Mouse (Mus musculus) brain, embryonic 14.5 days (tissue): ENCODE results near the gene Lyst. TPM values are rescaled to one million over a fixed set of nuclear protein-coding genes. Genes with fewer than 3 reads are reported as not detected.

Experiments
- DNase-seq: peaks from one replicate; pipeline ENCODE4 v3.0.0-alpha.2; 2011; ENCODE audit warnings: low read depth
- CTCF ChIP-seq: fragments of 200-500 bp; IDR thresholded peaks from 2 replicates; pipeline ENCODE4 v1.5.1; 2012; ENCODE audit warnings: inconsistent platforms, mild to moderate bottlenecking, moderate library complexity, borderline replicate concordance; ENCODE audit not compliant: insufficient read depth, insufficient read length; ENCODE audit errors: extremely low read depth
- POLR2A ChIP-seq: fragments of 200-500 bp; IDR thresholded peaks from 2 replicates; pipeline ENCODE4 v1.6.1; 2012; ENCODE audit warnings: mild to moderate bottlenecking, inconsistent platforms, borderline replicate concordance; ENCODE audit not compliant: poor library complexity, insufficient read depth, insufficient read length, severe bottlenecking; ENCODE audit errors: extremely low read depth
- polyA plus RNA-seq: library from polyadenylated mRNA; depleted of rRNA; stranded (reverse); fragments of >200 nt; gene quantifications from 2 replicates; pipeline ENCODE4 v1.2.3, GENCODE M21; 2012

The Lyst gene
- polyA plus RNA-seq, 1 experiment, result 7.3 TPM

DNA sequence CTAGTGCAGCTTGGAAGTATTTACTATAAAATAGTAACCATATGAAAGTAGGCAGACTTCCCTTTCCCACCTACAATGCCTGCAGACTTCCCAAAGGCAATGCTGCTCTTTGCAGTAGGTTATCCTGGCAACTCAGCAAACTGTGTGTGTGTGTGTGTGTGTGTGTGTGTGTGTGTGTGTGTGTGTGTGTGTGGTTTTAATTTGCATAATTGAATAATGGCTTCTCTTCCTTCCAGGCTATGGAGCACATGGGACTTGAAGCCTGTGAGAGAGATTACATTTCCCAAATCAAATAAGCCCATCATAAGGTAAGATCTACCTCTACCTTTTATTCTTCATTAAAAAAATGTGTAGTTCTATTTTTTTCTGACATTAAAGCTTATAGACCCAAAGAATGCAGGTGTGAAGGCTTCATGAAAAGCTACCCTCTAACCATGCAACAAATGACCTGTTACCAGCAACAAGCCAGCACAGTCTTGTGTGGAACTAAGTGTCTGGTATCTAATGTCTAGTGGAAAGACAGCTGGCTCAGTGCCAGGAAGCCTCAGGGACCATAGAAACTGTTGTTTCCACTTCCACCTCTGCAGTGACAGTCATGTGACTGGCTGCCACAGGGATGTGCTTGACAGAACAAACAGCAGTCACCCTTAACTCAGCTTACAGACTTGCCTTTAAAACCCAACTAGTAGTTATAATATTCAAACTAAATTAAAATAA is 185.7 kb downstream of the Lyst start:
- TF ChIP-seq POLR2A, result no peak
- no peak for TF ChIP-seq CTCF
- DNase-seq, result peak; percentile 77

DNA sequence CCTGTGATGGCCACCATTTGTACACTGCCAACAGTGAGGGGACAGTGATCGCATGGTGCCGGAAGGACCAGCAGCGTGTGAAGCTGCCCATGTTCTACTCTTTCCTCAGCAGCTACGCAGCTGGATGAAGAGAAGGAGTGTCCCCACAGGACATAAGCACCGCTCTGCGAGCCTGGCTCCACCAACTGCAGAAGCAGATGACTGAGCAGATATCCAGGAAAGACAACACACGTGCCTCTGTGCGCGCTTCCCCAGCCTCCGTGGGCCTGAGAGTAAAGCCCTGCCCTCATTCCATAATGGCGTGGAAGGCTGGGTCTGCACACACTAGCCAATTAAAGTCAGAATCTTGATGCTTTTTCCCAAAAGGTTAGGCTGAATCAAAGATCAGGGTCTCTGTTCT is 186.9 kb downstream of the Lyst start:
- TF ChIP-seq CTCF, result no peak
- no peak for TF ChIP-seq POLR2A
- no peak for DNase-seq

DNA sequence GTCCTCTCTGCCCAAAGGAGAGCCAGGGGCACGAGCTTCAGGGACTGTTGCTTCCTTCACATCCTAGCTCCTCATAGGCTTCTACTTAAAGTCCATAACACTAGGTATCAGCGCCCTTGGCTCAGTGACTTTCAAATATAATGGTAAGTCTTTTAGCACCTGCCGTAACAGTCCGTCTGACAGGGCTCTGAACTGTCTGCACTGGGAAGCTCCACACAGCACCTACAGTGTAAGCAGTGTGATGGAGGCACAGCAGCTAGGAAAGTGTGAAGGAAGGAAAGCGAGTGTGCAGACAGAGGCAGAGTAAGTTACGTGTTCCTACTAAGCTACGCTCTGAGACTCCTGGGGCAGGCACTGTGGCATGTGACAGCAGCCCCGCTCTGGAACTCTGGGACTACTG is 187.5 kb downstream of the Lyst start:
- no peak for DNase-seq
- TF ChIP-seq POLR2A (no peak), CTCF (no peak)

DNA sequence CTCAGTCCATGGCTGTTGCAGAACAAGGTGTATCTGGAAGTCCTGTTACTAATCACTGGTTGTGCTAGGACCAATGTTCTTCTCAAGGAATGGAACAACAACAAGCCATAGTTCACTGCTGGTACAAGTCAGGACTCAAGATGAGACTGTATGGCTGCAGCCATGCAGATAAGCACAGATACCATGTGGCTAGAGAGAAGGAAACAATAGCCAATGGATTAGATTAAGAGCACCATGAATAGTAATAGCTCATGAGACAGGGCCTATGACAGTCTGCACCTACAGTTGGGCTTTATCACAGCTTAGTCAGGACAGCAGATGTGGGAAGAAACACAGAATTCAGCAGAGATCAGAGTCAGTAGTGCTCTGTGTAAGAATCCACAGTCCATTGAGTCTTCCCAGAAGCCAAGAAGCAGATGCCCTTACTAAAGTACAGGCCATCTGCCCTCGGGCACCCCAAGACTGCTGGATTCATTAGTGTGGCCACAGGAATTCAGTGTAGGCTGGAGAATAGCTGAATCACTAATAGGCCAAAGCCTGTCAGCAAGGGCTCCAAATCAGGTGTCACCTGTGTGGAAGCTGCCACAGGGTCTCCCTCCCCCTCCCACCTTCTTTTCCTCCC is 188.8 kb downstream of the Lyst start:
- no peak for DNase-seq
- TF ChIP-seq POLR2A (no peak), CTCF (no peak)

DNA sequence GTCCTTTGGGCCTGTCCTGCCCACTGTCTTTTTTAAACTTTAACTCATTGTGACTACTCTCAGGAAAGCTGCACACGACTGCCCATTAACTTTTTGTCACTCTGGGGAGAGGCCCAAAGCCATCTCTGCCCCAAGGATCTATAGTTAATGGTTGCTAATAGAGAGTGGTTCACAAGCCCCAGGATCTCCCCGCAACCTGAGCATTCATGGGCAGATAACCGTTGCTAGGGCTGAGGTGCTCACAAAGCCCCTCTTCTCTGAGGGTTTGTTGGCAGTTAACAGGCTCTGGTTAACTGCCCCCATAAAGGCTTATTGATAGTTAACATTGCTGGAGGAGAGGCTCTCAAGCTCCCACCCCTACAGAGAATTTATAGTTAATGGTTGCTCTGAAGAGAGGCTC is 190.1 kb downstream of the Lyst start:
- DNase-seq, result no peak

DNA sequence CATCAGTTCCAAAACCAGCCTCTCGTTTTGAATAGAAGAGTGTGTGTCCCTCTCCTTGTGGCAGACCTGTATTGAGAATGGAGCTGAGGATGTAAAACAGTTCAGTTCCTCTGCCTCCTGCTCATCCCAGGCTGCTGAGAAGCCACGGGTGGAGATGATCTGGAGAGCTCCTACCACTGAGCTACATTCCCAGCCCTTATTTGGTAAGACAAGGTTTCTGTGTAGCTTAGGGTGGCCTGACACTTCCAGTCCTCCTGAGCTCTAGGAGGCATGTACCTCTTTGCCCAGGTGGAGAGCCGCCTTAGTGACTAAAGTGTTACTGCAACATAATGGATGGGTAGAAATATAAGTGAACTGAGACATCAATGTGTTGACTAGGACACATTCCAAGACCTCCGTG is 190.8 kb downstream of the Lyst start:
- DNase-seq, result no peak
- no peak for TF ChIP-seq POLR2A

More for the DNA sequence above, 190.1 kb downstream of the Lyst start:
- TF ChIP-seq POLR2A (no peak), CTCF (no peak)

DNA sequence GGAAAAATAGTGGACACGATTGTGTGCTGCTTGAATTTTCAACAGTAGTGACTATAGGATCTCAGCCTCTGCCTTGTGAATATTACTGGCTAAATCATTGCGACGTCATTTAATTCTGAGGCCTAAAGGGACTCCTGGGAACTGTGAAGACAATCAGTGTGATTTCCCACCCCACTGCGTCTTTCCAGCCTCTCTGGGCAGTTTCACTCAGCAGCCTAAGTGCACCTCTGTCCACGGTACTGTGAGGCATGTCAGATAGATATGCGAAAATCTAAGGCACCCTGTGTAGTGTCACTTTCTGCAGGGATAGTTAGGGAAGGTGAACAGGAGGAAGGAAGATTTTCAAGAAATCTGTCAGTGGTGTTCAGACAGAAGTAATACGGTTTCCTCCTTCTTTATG is 193.1 kb downstream of the Lyst start:
- no peak for TF ChIP-seq POLR2A
- TF ChIP-seq CTCF, result no peak
- no peak for DNase-seq

DNA sequence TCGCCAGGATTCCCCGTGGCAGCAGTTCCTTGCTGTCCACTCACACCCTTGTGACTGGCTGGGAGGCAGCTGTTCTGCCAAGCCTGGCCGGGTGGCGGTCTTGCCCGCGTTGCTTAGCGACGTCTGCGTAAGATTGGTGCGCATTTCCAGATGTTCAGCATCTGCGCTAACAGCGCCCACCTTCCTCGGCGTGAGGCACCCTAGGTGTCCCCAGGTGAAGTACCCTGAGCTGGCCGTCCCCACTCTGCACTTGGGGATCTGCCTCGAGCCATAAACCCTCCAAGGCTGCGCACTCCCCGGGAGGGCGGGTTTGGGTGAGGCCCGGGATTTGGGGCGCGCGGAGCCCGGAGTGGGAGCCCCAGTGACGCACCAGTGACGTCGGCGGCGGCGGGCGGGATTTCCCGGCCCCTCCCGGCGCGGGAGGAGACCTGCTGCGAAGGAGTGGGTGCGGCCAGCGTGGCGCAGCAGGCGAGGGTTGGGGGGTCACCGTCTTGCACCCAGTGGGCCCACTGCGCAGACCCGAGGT is 193.8 kb downstream of the Lyst start, which contains the start of gene Gng4:
Gng4 (plus strand) TSS at position 166 of the 526 bp plus-strand sequence.
- TF ChIP-seq CTCF (no peak), POLR2A (0 out of 2 replicates have a peak, but pooled peaks have one; percentile 6)
- DNase-seq, result peak; percentile 71

DNA sequence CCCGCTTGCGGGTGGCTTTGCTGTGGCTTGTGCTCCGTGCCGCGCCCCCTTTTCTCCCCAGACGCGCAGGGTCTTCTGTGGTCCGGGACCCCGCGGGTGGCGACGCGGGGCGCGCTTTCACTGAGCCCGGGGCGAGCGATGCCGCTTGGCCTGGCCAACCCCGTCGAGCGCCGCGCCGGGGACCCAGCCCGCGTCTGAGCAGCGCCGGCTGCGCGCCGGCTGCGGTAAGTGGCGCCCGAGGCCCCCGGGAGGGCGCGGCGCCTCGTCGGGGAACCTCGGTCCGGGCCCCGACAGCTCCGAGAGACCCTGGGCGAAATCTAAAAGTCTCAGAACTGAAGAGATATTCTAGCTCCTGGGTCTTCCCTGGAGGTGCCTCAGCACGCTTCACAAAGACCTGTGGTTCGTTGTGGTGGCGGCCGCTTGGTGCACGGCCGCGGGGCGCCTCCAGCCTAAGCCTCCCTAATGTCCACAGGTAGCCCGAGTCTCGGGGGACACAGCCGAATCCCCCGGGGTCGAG is 194.3 kb downstream of the Lyst start:
- TF ChIP-seq POLR2A (0 out of 2 replicates have a peak, but pooled peaks have one; percentile 1), CTCF (no peak)
- peak; percentile 35 for DNase-seq

DNA sequence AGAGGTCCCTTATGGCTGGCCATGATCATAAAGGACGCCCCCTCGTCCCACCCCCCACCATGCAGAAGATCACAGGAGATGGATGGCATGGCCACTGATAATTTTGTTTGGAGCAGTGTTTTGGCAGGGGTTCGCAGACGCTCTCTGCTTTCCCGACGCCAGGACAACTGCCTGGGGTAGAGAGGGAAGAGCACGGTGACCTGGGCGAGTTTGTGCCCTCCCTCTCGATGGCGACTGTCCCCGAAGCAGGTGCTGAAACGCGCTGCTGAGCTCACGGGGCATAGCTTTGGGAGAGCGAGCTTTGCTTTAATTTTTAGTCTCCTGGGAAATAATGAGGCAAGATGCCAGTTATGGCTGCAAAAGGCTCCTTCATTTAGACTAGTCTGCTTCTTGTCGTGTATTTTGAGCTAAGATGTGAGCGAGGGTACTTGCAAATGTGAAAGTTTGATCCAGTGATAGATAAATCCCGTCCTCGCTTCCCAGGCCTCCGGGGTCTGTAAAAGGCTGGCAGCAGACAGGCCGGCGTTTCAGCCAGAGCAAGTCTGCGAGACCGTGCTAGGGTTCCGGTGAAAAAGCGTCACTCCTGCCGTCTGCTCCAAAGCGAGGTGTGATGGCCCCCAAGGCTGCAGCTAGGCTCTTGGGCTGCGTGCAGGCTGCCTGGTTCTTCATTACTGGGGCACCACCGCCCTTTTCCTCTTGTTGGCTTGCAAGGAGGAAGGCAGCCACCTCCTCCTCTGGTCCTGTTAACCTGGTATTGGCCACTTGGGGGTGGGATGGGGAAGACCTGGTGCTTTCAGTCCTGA is 195.0 kb downstream of the Lyst start:
- peak; percentile 52 for DNase-seq
- peak; percentile 18; the same call in 1 of the 2 replicates for TF ChIP-seq CTCF
- no peak for TF ChIP-seq POLR2A

DNA sequence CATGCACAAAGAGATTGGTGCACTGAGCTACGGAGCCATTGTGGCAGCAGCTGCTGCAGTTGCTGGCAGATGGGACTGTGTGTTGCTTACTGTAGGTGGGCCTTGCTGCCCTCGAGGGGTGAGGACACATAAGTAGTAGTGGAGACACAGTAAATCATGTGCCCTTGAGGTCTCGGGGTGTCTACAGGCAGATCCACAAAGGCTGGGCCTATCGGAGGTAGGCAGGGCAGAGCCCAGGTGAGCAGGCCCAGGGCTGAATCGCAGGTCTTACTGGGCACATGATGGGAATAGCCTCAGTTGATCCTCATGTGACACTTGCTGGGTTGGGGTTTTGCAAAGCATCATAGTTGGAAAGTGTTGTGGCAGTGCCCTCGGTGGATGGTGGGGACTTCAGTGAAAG is 196.8 kb downstream of the Lyst start:
- no peak for DNase-seq
- TF ChIP-seq POLR2A (no peak), CTCF (no peak)
